Mouse (Mus musculus): ENCODE results near the gene Trank1.

DNA sequence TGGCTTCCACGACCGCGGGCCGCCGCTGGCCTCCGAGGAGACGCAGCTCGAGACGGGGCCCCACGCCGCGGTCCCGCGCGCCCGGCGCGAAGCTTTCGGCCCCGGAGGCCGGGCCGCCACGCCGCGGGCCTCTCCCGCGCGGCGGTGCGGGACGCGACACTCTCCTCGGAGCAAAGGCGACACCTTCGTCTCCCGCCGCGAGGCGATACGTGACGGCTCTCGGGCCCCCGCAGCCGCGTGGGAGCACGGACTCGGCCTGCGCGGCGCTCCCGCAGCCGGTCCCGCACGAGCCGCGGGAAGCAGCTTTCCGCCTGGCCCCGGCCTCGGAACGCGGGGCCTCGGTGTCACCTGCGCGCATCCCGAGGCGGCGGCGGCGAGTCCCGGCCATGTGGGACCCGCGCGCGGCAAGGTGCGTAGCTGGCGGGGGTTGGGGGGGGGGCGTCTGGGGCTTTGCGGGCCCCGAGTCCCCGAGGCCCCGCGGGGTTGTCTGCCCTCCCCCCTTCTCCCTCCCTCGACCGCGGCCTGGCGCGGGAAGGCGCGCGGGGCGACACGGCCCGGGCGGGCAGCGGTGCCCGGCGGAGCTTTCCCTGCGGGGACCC, 403 bp downstream of the Trank1 start:
- TF ChIP-seq CTCF (IDR thresholded peaks at IDR 0.05; ENCODE audit: low read depth, low read length), result no peak
- no peak for TF ChIP-seq POLR2A (IDR thresholded peaks at IDR 0.05; ENCODE audit: borderline replicate concordance, low read depth, low read length)
